Mouse (Mus musculus) forebrain, embryonic 10.5 days (tissue): ENCODE data around the gene Fkbp15. TPM values are rescaled to one million over a fixed set of nuclear protein-coding genes. Genes with fewer than 3 reads are reported as not detected.

Experiments
- DNase-seq: peaks from one replicate; pipeline ENCODE4 v3.0.0-alpha.2; 2017; ENCODE audit warnings: low spot score; ENCODE audit errors: extremely low spot score
- H3K27ac ChIP-seq: fragments of 300-500 bp; sonication (generic); 2 replicates; pipeline ENCODE4 v1.5.1; 2016; ENCODE audit warnings: mild to moderate bottlenecking
- H3K27me3 ChIP-seq: fragments of 300-500 bp; sonication (generic); 2 replicates; pipeline ENCODE4 v1.6.1; 2016; ENCODE audit warnings: mild to moderate bottlenecking; ENCODE audit not compliant: poor library complexity, severe bottlenecking
- H3K36me3 ChIP-seq: fragments of 300-500 bp; sonication (generic); replicated peaks from 2 replicates; pipeline ENCODE4 v1.6.1; 2016; ENCODE audit warnings: mild to moderate bottlenecking, moderate library complexity
- H3K4me1 ChIP-seq: fragments of 300-500 bp; sonication (generic); 2 replicates; pipeline ENCODE4 v1.6.1; 2016
- H3K4me3 ChIP-seq: fragments of 300-500 bp; sonication (generic); 2 replicates; pipeline ENCODE4 v1.5.1; 2016; ENCODE audit warnings: mild to moderate bottlenecking, moderate library complexity
- H3K9me3 ChIP-seq: fragments of 300-500 bp; sonication (generic); 2 replicates; pipeline ENCODE4 v1.6.1; 2016; ENCODE audit warnings: mild to moderate bottlenecking, moderate library complexity
- WGBS: fragments of 180-500 bp; shearing (Covaris S2); methylation state at CpG from one replicate; pipeline ENCODE4 v1.1.7; 2016; 5-methylcytosine and 5-hydroxymethylcytosine counted together
- polyA plus RNA-seq: library from polyadenylated mRNA; unstranded; fragments of >200 nt; fragmentation: Nextera tagmentation; extraction: Ambion mirVana; gene quantifications from 2 replicates; pipeline ENCODE4 v1.2.1, GENCODE M21; 2016

The Fkbp15 gene
- polyA plus RNA-seq, 1 experiment from 2014 or later: 18.5 TPM

- H3K36me3 ChIP-seq: peaks cover 87% of the 10 kb centered on the region
- no peak for DNase-seq
- H3K4me1 ChIP-seq: no peaks in the 10 kb centered on the region
- H3K27ac ChIP-seq: no peak overlapping the region
- H3K4me3 ChIP-seq: no peak overlapping the region
- no peaks in the 10 kb centered on the region for H3K9me3 ChIP-seq
- 84% methylated on average over 2 of the region's 2 CpGs for WGBS
- H3K27me3 ChIP-seq: no peaks in the 10 kb centered on the region
Observed at GRCm38 (mm10) chr4:62302795-62303194, 57.6 kb downstream of the Fkbp15 start.

DNA sequence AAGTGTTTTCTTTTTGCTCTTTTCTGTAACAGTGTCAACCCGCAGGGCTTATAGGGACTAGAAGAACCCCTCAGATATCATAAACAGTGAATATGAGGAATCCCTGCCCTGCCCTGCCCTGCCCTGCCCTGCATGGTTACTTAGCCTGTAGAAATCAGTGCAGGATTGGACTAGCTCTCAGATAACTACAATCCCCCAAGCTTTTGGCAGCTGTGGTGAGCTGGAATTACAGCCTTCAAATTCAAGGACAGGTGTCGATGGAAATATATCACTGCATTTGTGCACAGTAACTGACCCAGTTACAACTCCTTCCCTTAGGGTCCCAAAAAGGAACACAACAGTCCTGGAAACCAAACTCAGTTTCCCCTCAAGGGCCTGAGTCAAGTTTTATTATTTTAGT lies 60.3 kb downstream of the Fkbp15 start:
- H3K36me3 ChIP-seq: peaks cover 77% of the 10 kb centered on the region
- WGBS: 93% methylated on average over 2 of the region's 2 CpGs
- DNase-seq: no peak

DNA sequence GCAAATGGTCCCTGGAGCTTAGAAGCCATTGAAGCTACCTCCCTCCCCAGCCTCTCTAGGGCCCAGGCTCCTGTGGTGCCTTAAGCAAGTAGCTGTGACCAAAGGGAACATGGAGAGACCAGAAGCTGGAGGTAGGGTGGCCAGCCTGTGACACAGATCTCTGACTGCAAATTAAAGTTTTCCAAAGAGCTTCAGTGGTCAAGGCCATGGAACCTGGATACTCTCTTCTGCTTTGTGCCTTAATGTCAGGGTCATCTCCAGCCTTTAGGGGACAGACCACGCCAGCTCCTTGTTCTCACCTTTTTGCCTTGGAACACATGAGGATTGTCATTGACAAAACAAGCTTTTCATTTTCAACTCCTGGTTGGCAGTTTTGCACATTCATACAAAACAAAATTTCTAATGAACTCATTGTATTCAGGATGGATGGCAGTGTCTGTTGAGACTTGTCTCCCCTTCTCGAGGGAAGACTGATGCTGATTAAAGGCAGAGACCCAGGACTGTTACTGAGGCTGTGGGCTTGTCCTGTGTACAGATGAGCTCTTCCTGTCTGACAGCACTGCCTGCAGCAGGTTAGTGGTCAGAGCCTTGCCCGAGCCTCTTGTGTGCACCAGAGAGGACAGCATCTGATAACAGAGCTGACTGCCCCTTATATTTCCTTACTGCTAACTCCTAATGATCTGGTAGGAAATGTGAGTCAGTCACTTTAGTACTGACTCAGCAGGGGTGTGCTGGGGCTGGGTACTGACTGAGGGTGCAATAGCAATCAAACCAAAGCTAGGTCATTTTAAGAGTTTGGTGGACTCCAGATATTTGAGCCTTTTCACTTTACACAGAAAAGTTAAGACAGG lies 62.8 kb downstream of the Fkbp15 start:
- H3K4me3 ChIP-seq: no peak overlapping the region
- no peak for DNase-seq
- peaks cover 4% of the 10 kb centered on the region; the same call in 1 of the 2 replicates for H3K4me1 ChIP-seq
- H3K36me3 ChIP-seq: peaks cover 52% of the 10 kb centered on the region
- H3K27me3 ChIP-seq: no peaks in the 10 kb centered on the region
- no peaks in the 10 kb centered on the region for H3K9me3 ChIP-seq
- 91% methylated on average over 3 of the region's 3 CpGs for WGBS
- no peak overlapping the region for H3K27ac ChIP-seq

More for the DNA sequence above, 60.3 kb downstream of the Fkbp15 start:
- Histone ChIP-seq H3K9me3 (no peaks in the 10 kb centered on the region), H3K27ac (no peak overlapping the region), H3K4me1 (no peaks in the 10 kb centered on the region), H3K27me3 (no peaks in the 10 kb centered on the region), H3K4me3 (no peak overlapping the region)

- WGBS: 92% methylated on average over 1 of the region's 1 CpGs
Observed at GRCm38 (mm10) chr4:62294741-62295140, 65.6 kb downstream of the Fkbp15 start.

DNA sequence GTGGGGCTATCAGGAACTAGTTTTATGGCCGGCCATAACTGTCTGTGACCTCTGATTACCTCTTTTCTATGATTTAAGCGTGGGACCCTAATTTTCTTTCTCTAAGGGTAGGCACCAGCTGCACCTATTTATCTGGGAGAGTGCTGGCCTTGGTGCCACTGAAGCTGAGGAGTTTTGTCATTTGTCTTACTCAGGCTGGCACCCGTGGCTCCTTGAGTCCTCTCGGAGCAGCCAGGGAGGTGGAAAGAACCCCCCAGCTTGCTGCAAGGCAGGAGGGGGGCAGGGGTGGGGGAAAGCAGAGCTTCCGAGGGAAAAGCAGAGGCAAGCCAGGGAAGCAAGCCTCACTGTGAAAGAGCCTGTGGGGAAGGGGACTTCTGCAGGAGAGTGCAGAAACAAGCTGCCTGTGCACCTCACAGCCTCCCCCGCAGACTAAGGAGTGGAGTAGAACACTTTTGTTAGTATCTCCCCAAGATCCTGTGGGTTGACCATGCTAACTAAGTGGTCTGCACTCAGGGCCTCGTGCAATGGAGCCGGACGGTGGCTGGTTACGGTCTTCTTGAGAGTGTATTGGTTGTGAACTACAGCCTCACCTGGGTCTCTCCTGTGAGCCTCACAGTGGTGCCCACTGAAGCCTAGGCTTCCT lies 67.0 kb downstream of the Fkbp15 start:
- H3K27me3 ChIP-seq: no peaks in the 10 kb centered on the region
- H3K36me3 ChIP-seq: peaks cover 14% of the 10 kb centered on the region
- peaks cover 8% of the 10 kb centered on the region; the same call in 1 of the 2 replicates for H3K4me1 ChIP-seq
- H3K4me3 ChIP-seq: no peak overlapping the region
- WGBS: 76% methylated on average over 10 of the region's 10 CpGs
- no peak for DNase-seq
- H3K9me3 ChIP-seq: no peaks in the 10 kb centered on the region
- H3K27ac ChIP-seq: no peak overlapping the region

More at GRCm38 (mm10) chr4:62294741-62295140, 65.6 kb downstream of the Fkbp15 start:
- DNase-seq: no peak
- Histone ChIP-seq H3K4me1 (peaks cover 8% of the 10 kb centered on the region; the same call in 1 of the 2 replicates), H3K9me3 (no peaks in the 10 kb centered on the region), H3K27ac (no peak overlapping the region), H3K27me3 (no peaks in the 10 kb centered on the region), H3K4me3 (no peak overlapping the region), H3K36me3 (peaks cover 26% of the 10 kb centered on the region)

GRCm38 (mm10) chr4:62292461-62293180 lies 67.7 kb downstream of the Fkbp15 start:
- peaks cover 1% of the 10 kb centered on the region; the same call in 1 of the 2 replicates for H3K27me3 ChIP-seq
- H3K9me3 ChIP-seq: no peaks in the 10 kb centered on the region
- peaks cover 9% of the 10 kb centered on the region for H3K36me3 ChIP-seq
- H3K4me3 ChIP-seq: no peak overlapping the region
- H3K4me1 ChIP-seq: peaks cover 9% of the 10 kb centered on the region
- 82% methylated on average over 8 of the region's 8 CpGs for WGBS
- no peak overlapping the region for H3K27ac ChIP-seq
- no peak for DNase-seq

- no peak for DNase-seq
- Histone ChIP-seq H3K36me3 (no peaks in the 10 kb centered on the region), H3K9me3 (no peaks in the 10 kb centered on the region), H3K27ac (no peak overlapping the region), H3K4me1 (peaks cover 21% of the 10 kb centered on the region), H3K27me3 (peaks cover 5% of the 10 kb centered on the region; the same call in 1 of the 2 replicates), H3K4me3 (no peak overlapping the region)
- WGBS: 94% methylated on average over 9 of the region's 9 CpGs
Observed at GRCm38 (mm10) chr4:62290816-62291505, 69.4 kb downstream of the Fkbp15 start.

- no peaks in the 10 kb centered on the region for H3K36me3 ChIP-seq
- no peak for DNase-seq
- WGBS: 89% methylated on average over 7 of the region's 7 CpGs
- peaks cover 8% of the 10 kb centered on the region; the same call in 1 of the 2 replicates for H3K27me3 ChIP-seq
- peaks cover 21% of the 10 kb centered on the region for H3K4me1 ChIP-seq
- no peak overlapping the region for H3K27ac ChIP-seq
- no peak overlapping the region for H3K4me3 ChIP-seq
- H3K9me3 ChIP-seq: no peaks in the 10 kb centered on the region
Observed at GRCm38 (mm10) chr4:62289226-62289625, 71.1 kb downstream of the Fkbp15 start.

GRCm38 (mm10) chr4:62286992-62287900 lies 73.1 kb downstream of the Fkbp15 start:
- H3K4me1 ChIP-seq: peaks cover 14% of the 10 kb centered on the region
- peak overlapping the region; percentile 82 for H3K4me3 ChIP-seq
- no peaks in the 10 kb centered on the region for H3K36me3 ChIP-seq
- DNase-seq: no peak
- peak overlapping the region; percentile 84; the same call in 1 of the 2 replicates for H3K27ac ChIP-seq
- 25% methylated on average over 12 of the region's 12 CpGs for WGBS
- H3K27me3 ChIP-seq: peaks cover 15% of the 10 kb centered on the region; the same call in 1 of the 2 replicates
- no peaks in the 10 kb centered on the region for H3K9me3 ChIP-seq

DNA sequence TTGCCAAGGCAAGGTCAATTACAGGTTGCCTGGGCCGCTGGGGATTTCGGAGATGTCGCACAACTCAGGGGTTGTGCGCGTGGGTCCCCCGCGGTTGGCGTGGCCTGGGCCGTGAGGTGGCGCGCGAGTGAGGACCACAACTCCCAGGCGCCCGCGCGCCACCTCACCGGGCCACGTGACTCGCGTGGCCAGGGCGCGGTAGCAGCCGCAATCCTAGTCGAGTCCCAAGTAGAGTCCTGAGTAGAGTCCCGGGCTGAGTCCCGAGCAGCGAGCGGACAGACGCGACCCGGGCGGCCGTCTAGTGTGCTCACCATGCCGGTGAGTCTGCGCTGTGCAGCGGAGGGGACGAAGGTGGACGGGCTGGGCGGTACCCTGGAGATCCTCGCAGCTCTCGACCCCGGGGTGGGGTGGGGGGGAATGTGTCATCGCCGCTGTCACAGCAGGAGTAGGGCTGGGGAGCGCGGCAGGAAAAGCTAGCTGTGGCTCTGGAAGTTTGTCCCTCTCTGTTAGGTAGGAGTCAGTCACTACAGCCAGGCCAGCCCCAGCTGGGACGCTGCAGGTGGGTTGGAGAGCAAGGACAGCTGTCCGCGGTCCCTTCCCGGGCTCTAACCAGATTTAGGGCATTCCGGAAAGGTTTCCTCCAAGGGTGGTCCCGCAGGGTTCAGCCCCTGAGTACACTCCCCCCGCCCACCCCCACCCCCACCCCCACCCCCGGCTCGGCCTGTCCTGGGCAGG lies 73.9 kb downstream of the Fkbp15 start:
- peak overlapping the region; percentile 84 for H3K27ac ChIP-seq
- peaks cover 15% of the 10 kb centered on the region; the same call in 1 of the 2 replicates for H3K27me3 ChIP-seq
- under 1% methylated on average over 55 of the region's 55 CpGs for WGBS
- no peaks in the 10 kb centered on the region for H3K36me3 ChIP-seq
- peaks cover 13% of the 10 kb centered on the region for H3K4me1 ChIP-seq
- DNase-seq: peak; percentile 75
- no peaks in the 10 kb centered on the region for H3K9me3 ChIP-seq
- H3K4me3 ChIP-seq: peak overlapping the region; percentile 82

- 82% methylated on average over 8 of the region's 8 CpGs for WGBS
- 0 out of 2 replicates have a peak overlapping the region, but pooled peaks have one; percentile 82 for H3K4me3 ChIP-seq
- peaks cover 15% of the 10 kb centered on the region; the same call in 1 of the 2 replicates for H3K27me3 ChIP-seq
Observed at GRCm38 (mm10) chr4:62285576-62285975, 74.8 kb downstream of the Fkbp15 start.

More at GRCm38 (mm10) chr4:62285576-62285975, 74.8 kb downstream of the Fkbp15 start:
- no peak for DNase-seq
- Histone ChIP-seq H3K27ac (no peak overlapping the region), H3K9me3 (no peaks in the 10 kb centered on the region), H3K4me1 (peaks cover 13% of the 10 kb centered on the region), H3K36me3 (no peaks in the 10 kb centered on the region)
